Mouse (Mus musculus): Measurements from ENCODE around the gene Atrip. TPM values are rescaled to one million over a fixed set of nuclear protein-coding genes. Genes with fewer than 3 reads are reported as not detected.

Atrip gene
- polyA plus RNA-seq, 1 experiment from 2014 or later = 15.6 TPM

DNA sequence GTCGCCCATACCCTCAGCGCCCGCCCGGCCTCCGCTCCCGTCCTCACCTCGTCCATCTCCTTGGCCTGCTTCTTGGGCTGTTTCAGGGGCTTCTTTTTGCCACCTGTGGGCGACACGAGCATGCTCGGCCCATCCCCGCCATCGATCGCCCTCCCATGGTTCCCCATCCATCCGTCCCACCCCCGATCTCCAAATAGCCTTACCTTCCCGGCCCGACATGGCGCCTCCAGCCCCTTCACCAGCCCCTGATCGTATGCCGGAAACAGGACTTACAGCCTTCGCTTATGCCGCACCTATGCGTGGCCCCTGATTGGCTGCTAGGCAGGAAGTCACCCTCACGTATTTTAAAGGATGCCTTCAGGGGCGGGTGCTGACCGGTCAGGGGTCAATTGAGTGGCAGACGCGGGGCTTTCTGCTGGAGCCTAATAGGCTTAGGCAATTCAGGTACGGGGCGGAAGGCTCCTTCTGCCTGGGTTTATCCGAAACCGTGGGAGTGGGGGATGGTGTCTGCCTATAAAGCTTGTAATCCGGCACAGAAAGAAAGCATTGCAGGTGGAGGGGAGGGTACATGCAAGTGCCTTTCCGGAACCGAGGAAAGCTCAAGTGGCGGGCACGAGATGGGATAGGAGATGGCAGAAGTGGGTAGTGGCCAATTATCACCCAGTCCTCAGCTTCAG is 8.3 kb upstream of the Atrip start, which contains the start of the genes Ccdc51 and Tma7:
Gene Ccdc51, plus strand, starts transcription at position 370 of the 677 bp plus-strand sequence.
Gene Tma7, minus strand, starts transcription at position 464 of the 677 bp plus-strand sequence.
- under 1% methylated on average over 37 of the region's 37 CpGs for WGBS
- peak within 1 kb of the TSS; percentile 87 for H3K9ac ChIP-seq (ENCODE audit: low read length)
- no peaks in the 10 kb centered on the region for H3K27me3 ChIP-seq (ENCODE audit: control insufficient read depth, insufficient read depth, low read length)
- peaks cover 15% of the 10 kb centered on the region; the same call in 1 of the 2 replicates for H3K36me3 ChIP-seq (ENCODE audit: control insufficient read depth, insufficient read depth)
- peak within 1 kb of the TSS; percentile 73 for H3K27ac ChIP-seq (ENCODE audit: low read length)
- H3K4me1 ChIP-seq (ENCODE audit: control insufficient read depth, insufficient read depth, low read length) = peaks cover 20% of the 10 kb centered on the region
- ATAC-seq (replicated peaks; ENCODE audit: extremely low read depth, insufficient read depth, low FRiP score) = peak; percentile 97
- peak within 1 kb of the TSS; percentile 83 for H3K4me2 ChIP-seq (ENCODE audit: low read depth, low read length)
- H3K9me3 ChIP-seq (replicated peaks; ENCODE audit: control insufficient read depth, low read length) = no peaks in the 10 kb centered on the region
- H3K4me3 ChIP-seq (ENCODE audit: low read length) = peak within 1 kb of the TSS; percentile 93

DNA sequence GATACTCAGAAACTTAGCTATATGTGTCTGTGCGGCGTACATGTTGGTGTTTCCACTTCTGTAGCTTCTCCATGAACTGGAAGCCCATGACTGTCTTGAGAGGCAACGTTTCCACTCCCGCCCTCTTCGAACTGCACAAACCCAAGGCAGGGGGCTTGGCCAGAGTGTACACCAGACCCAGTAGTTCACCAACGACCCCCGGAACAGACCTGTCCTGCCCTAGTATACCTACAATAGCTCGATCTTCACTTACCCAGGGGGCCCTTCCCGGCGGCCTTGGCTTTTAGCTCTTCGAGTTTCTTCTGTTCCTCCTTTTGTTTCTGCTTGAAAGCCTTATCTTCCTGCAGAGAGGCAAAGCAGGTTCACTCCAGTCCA is 7.8 kb upstream of the Atrip start:
- Histone ChIP-seq H3K9ac (ENCODE audit: low read length) (peak overlapping the region; percentile 87), H3K27ac (ENCODE audit: low read length) (peak overlapping the region; percentile 73), H3K4me1 (ENCODE audit: control insufficient read depth, insufficient read depth, low read length) (peaks cover 20% of the 10 kb centered on the region), H3K9me3 (replicated peaks; ENCODE audit: control insufficient read depth, low read length) (no peaks in the 10 kb centered on the region), H3K27me3 (ENCODE audit: control insufficient read depth, insufficient read depth, low read length) (no peaks in the 10 kb centered on the region), H3K36me3 (ENCODE audit: control insufficient read depth, insufficient read depth) (peaks cover 15% of the 10 kb centered on the region; the same call in 1 of the 2 replicates), H3K4me2 (ENCODE audit: low read depth, low read length) (peak overlapping the region; percentile 83), H3K4me3 (ENCODE audit: low read length) (peak overlapping the region; percentile 93)
- WGBS = 3% methylated on average over 11 of the region's 11 CpGs
- ATAC-seq (replicated peaks; ENCODE audit: extremely low read depth, insufficient read depth, low FRiP score) = peak; percentile 28; the same call in 1 of the 2 replicates

DNA sequence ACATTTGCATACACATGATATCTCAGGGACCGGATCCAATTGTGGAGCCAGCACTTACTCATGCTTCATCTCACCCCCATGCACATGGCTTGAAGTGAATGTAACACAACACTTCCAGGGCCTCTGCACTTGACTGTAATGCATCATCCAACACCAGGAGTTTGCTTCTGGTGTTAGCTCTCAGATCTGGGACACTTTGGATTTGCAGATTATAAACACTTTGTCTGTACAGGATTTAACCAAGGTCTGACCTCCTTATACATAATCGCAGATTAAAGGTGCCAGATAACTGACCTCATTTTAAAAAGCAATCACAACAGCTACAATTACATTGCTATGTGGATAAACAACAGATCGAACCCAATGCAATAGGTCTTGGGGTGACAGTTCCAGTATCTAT is 6.6 kb upstream of the Atrip start:
- Histone ChIP-seq H3K27me3 (ENCODE audit: control insufficient read depth, insufficient read depth, low read length) (no peaks in the 10 kb centered on the region), H3K9ac (ENCODE audit: low read length) (no peak overlapping the region), H3K9me3 (replicated peaks; ENCODE audit: control insufficient read depth, low read length) (no peaks in the 10 kb centered on the region), H3K4me1 (ENCODE audit: control insufficient read depth, insufficient read depth, low read length) (peaks cover 20% of the 10 kb centered on the region), H3K4me2 (ENCODE audit: low read depth, low read length) (no peak overlapping the region), H3K27ac (ENCODE audit: low read length) (no peak overlapping the region), H3K4me3 (ENCODE audit: low read length) (no peak overlapping the region), H3K36me3 (ENCODE audit: control insufficient read depth, insufficient read depth) (peaks cover 15% of the 10 kb centered on the region; the same call in 1 of the 2 replicates)
- ATAC-seq (replicated peaks; ENCODE audit: extremely low read depth, insufficient read depth, low FRiP score) = no peak
- WGBS = 80% methylated on average over 3 of the region's 3 CpGs

DNA sequence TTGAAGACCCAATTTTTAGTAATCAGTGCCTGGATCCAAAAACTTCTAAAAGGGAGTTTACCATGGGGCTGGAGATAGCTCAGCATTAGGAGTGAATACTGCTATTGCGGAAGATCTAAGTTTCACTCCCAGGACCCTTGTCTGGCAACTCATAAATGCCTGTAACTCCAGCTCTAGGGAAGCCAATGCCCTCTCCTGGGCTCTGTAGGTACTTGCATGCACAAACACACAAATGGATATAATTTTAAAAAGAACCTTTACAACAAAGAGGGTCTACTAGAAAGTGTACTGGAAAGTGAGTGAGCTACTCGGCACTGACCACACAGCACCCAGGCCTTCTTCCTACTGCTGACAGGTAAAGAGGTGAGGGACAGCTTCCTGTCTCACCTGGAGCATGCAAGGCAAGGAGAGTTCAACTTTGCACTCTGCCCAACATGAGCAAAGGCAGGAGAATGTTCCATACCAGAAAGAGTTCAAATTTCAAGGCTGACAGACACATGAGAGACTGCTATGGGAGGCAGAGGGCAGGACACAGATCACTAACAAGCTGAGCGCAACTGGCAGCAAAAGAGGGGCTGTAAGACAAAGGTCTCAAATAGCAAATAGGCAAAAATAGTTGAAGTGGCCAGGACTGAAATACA is 5.7 kb downstream of the Atrip start:
- Histone ChIP-seq H3K4me1 (ENCODE audit: control insufficient read depth, insufficient read depth, low read length) (peaks cover 7% of the 10 kb centered on the region), H3K4me3 (ENCODE audit: low read length) (no peak overlapping the region), H3K9ac (ENCODE audit: low read length) (no peak overlapping the region), H3K9me3 (replicated peaks; ENCODE audit: control insufficient read depth, low read length) (no peaks in the 10 kb centered on the region), H3K36me3 (ENCODE audit: control insufficient read depth, insufficient read depth) (peaks cover 62% of the 10 kb centered on the region), H3K27me3 (ENCODE audit: control insufficient read depth, insufficient read depth, low read length) (no peaks in the 10 kb centered on the region), H3K27ac (ENCODE audit: low read length) (no peak overlapping the region), H3K4me2 (ENCODE audit: low read depth, low read length) (no peak overlapping the region)
- 95% methylated on average over 3 of the region's 3 CpGs for WGBS
- ATAC-seq (replicated peaks; ENCODE audit: extremely low read depth, insufficient read depth, low FRiP score) = no peak

DNA sequence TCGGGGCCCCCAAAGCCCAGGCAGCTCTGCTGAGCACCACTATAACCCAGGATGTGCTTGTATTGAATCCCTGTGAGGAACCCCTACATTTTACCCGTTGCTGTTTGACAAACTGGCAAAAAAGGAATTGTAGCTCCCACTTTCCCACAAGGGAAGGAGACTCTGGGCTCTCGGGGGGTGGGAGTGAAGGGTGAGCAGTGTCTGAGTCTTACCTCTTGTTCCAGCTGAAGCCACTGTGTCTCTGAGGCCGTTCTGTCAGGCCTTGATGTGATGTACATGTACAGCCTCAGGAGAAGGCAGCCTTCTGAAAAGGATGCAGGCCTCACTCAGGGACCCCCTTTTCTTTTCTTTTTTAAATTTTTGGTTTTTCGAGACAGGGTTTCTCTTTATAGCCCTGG is 13.0 kb downstream of the Atrip start:
- no peaks in the 10 kb centered on the region for H3K9me3 ChIP-seq (replicated peaks; ENCODE audit: control insufficient read depth, low read length)
- H3K27ac ChIP-seq (ENCODE audit: low read length) = no peak overlapping the region
- H3K4me3 ChIP-seq (ENCODE audit: low read length) = no peak overlapping the region
- H3K27me3 ChIP-seq (ENCODE audit: control insufficient read depth, insufficient read depth, low read length) = no peaks in the 10 kb centered on the region
- H3K4me2 ChIP-seq (ENCODE audit: low read depth, low read length) = no peak overlapping the region
- 82% methylated on average over 5 of the region's 5 CpGs for WGBS
- H3K36me3 ChIP-seq (ENCODE audit: control insufficient read depth, insufficient read depth) = peaks cover 40% of the 10 kb centered on the region
- peaks cover 12% of the 10 kb centered on the region for H3K4me1 ChIP-seq (ENCODE audit: control insufficient read depth, insufficient read depth, low read length)
- H3K9ac ChIP-seq (ENCODE audit: low read length) = no peak overlapping the region
- ATAC-seq (replicated peaks; ENCODE audit: extremely low read depth, insufficient read depth, low FRiP score) = no peak

DNA sequence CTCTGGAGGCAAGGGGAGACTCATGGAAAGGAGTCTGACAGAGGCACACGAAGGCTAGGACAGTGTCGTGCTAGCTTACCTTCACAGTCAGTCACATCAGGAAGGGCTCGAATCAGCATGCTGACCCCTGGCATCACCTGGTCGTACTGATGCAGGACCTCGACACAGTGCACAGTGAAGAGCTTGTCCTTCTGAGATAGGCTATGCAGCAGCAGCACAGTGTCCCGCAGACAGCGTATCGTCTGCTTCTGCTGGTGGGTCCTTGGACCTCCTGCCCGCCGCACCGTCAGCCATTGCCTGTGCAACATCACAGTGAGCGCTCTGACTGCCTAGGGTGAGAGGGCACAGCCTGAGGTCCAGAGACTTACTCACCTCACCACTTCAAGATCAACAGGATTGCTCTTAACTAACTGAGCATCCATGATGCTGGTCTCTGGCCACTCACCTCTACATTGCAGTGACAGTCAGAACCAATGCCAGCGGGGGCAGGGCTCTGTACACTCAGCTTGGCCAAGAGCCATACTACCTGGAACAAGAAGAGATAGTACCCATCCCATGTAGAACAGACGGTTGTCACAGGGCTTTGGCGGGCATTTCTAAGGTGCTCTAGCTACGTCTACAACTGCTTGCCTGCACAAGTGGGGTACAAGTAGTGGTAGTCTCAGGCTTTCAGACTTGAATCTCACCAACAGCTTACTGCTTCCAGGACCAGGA is 13.6 kb downstream of the Atrip start:
- no peak for ATAC-seq (replicated peaks; ENCODE audit: extremely low read depth, insufficient read depth, low FRiP score)
- Histone ChIP-seq H3K27ac (ENCODE audit: low read length) (no peak overlapping the region; the same call in 1 of the 2 replicates), H3K9ac (ENCODE audit: low read length) (peak overlapping the region; percentile 61; the same call in 1 of the 2 replicates), H3K36me3 (ENCODE audit: control insufficient read depth, insufficient read depth) (peaks cover 36% of the 10 kb centered on the region), H3K4me1 (ENCODE audit: control insufficient read depth, insufficient read depth, low read length) (peaks cover 13% of the 10 kb centered on the region), H3K27me3 (ENCODE audit: control insufficient read depth, insufficient read depth, low read length) (no peaks in the 10 kb centered on the region), H3K9me3 (replicated peaks; ENCODE audit: control insufficient read depth, low read length) (no peaks in the 10 kb centered on the region), H3K4me2 (ENCODE audit: low read depth, low read length) (no peak overlapping the region), H3K4me3 (ENCODE audit: low read length) (no peak overlapping the region)
- 87% methylated on average over 16 of the region's 16 CpGs for WGBS

DNA sequence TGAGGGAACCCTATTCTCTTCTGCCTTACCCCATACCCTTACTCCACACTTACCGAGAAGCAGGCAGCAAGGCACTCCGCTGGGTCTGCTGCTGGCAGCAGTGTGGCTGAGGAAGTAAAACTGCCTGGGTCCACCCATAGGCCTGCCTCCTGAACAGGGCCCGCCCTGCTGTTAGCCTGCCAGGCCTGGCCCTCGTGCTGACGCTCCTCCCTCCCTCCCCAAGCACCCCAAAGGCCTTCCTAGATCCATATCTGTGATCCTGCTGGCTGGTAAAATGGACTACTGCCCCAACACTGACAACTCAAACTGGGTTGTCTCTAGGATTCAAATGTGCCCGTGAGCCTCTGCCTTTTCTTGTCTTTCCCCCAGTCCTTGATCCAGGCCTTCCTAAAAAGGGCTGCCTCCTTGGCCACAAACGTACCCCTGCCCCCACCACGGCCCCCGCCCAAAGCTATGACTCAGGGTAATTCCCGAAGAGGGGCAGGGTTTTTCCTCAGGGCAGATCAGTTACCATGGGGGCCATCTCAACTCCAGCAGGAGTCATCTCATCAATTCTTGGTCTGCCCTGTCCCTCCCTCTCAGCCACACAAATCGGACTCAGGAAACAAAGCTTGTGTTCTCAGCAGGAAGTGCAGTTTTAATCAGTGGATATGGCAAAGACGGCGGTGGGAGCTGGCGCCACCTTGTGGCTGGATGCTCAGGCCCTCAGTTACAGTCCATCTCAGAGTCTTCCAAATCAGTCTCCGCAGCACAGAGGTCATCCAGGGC is 14.6 kb downstream of the Atrip start, which contains the start of gene Trex1:
Gene Trex1, minus strand, starts transcription at position 599 of the 768 bp plus-strand sequence.
- Histone ChIP-seq H3K4me1 (ENCODE audit: control insufficient read depth, insufficient read depth, low read length) (peaks cover 19% of the 10 kb centered on the region), H3K4me3 (ENCODE audit: low read length) (peak within 1 kb of the TSS; percentile 57), H3K9ac (ENCODE audit: low read length) (peak within 1 kb of the TSS; percentile 76), H3K9me3 (replicated peaks; ENCODE audit: control insufficient read depth, low read length) (no peaks in the 10 kb centered on the region), H3K27me3 (ENCODE audit: control insufficient read depth, insufficient read depth, low read length) (no peaks in the 10 kb centered on the region), H3K27ac (ENCODE audit: low read length) (peak within 1 kb of the TSS; percentile 90), H3K36me3 (ENCODE audit: control insufficient read depth, insufficient read depth) (peaks cover 26% of the 10 kb centered on the region), H3K4me2 (ENCODE audit: low read depth, low read length) (peak within 1 kb of the TSS; percentile 79)
- 9% methylated on average over 15 of the region's 15 CpGs for WGBS
- ATAC-seq (replicated peaks; ENCODE audit: extremely low read depth, insufficient read depth, low FRiP score) = peak; percentile 85

DNA sequence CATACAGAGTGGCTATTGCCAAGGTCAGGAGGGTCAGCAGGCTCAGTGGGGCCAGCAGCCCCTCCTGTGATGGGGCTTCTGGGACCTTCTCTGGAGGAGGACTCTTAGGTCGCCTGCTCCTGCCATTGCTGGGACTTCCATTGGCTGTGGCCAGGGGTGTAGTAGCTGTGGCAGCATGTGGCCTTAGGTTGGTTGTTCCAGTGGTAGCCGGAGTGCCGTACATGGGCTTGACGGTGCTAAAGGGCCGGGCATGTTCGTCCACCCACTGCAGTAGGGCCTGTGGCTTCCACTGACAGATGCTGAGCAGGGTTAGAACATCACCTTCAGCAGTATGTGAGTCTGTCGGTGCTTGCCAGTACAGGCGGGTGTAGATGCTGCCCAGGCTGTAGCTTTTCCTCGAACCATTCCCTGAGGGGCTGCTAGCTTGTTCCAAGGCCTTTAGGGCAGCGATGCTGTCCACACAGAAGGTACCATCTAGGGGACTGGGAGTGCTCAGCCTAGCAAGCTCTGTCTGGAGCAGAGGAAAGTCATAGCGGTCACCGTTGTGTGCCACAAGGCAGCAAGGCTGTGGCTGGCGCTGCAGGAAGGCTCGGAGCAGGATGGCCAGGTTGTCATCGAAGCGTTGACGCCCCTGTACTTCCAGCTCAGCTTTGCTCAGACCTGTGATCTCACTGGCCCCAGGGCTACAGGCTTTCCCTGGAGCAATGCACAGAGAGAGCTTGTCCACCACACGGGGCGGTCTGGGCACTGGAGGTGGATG is 15.7 kb downstream of the Atrip start:
- H3K27ac ChIP-seq (ENCODE audit: low read length) = peak overlapping the region; percentile 90
- H3K9ac ChIP-seq (ENCODE audit: low read length) = peak overlapping the region; percentile 76; the same call in 1 of the 2 replicates

More for the DNA sequence above, 15.7 kb downstream of the Atrip start:
- WGBS = 90% methylated on average over 19 of the region's 19 CpGs
- Histone ChIP-seq H3K36me3 (ENCODE audit: control insufficient read depth, insufficient read depth) (peaks cover 21% of the 10 kb centered on the region), H3K4me1 (ENCODE audit: control insufficient read depth, insufficient read depth, low read length) (peaks cover 23% of the 10 kb centered on the region), H3K4me3 (ENCODE audit: low read length) (peak overlapping the region; percentile 57), H3K27me3 (ENCODE audit: control insufficient read depth, insufficient read depth, low read length) (no peaks in the 10 kb centered on the region), H3K4me2 (ENCODE audit: low read depth, low read length) (peak overlapping the region; percentile 79; the same call in 1 of the 2 replicates), H3K9me3 (replicated peaks; ENCODE audit: control insufficient read depth, low read length) (no peaks in the 10 kb centered on the region)
- no peak for ATAC-seq (replicated peaks; ENCODE audit: extremely low read depth, insufficient read depth, low FRiP score)

Measured in heart, embryonic 16.5 days (tissue).